Mouse (Mus musculus): ENCODE results near the gene Ak1. TPM values are rescaled to one million over a fixed set of nuclear protein-coding genes. Genes with fewer than 3 reads are reported as not detected.
A peak's percentile ranks its signal among the peaks of the same experiment; 100 is the strongest.

Ak1 gene
- polyA plus RNA-seq (2014; fragmentation: Nextera tagmentation; extraction: Ambion mirVana) = 22.1 and 25.5 TPM in 2 replicates

DNA sequence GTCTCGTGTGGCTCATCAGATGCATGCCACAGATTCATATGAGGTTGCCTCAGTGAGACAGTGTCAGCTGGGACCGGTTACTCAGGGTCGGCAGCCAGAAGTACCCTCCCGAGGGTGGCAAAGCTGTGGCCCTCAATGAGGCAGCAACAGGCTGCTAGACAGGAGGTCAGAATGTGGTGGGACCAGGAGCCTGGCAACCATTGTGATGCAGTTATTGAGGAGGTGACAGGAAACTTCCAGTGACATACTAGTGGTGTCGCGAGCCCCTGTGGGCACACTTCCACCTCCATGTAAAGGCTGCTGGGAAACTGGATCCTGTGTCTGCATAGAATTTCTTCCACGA, at the start of gene Ak1:
Ak1 (plus strand) TSS at position 242 of the 343 bp plus-strand sequence.
- Histone ChIP-seq H3K4me2 (replicated peaks; ENCODE audit: low read depth, low read length) (no peak within 1 kb of the TSS; the same call in 1 of the 2 replicates), H3K4me1 (ENCODE audit: control insufficient read depth, insufficient read depth, low read length) (peaks cover 55% of the 10 kb centered on the region), H3K27me3 (ENCODE audit: control insufficient read depth, insufficient read depth, low read length) (no peaks in the 10 kb centered on the region), H3K4me3 (ENCODE audit: low read length) (no peak within 1 kb of the TSS), H3K9ac (ENCODE audit: low read depth, low read length) (no peak within 1 kb of the TSS; the same call in 1 of the 2 replicates), H3K36me3 (ENCODE audit: control insufficient read depth, insufficient read depth, low read length) (peaks cover 6% of the 10 kb centered on the region; the same call in 1 of the 2 replicates), H3K27ac (ENCODE audit: low read depth, low read length) (peak within 1 kb of the TSS; percentile 94), H3K9me3 (ENCODE audit: control insufficient read depth, low read length) (peaks cover 3% of the 10 kb centered on the region; the same call in 1 of the 2 replicates)
- no peak for ATAC-seq (ENCODE audit: low FRiP score, low TSS enrichment)
- WGBS = 7% methylated on average over 7 of the region's 7 CpGs

DNA sequence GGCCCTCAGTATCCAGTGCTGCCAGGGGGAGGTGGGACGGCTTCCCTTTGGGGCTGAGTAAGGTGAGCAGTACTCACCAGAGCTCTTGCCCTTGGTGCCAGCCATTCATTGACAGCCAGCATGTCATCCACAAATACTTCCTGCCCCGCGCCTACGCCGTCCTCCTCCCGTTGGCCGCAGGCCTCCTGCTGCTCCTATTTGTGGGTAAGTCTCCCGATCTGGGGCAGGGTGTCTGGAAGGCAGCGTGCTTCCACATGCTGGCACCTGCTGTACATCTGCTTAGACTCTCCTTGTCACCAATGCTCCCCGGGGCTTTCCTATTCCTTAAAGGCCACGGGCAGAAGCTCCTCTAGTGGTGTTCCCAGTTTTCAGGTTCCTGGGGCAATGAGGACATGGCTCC, 49.4 kb upstream of the Ak1 start:
- H3K4me3 ChIP-seq (ENCODE audit: low read length) = no peak overlapping the region
- H3K4me2 ChIP-seq (replicated peaks; ENCODE audit: low read depth, low read length) = no peak overlapping the region
- H3K9me3 ChIP-seq (ENCODE audit: control insufficient read depth, low read length) = no peaks in the 10 kb centered on the region
- H3K27ac ChIP-seq (ENCODE audit: low read depth, low read length) = no peak overlapping the region
- ATAC-seq (ENCODE audit: low FRiP score, low TSS enrichment) = no peak
- 92% methylated on average over 11 of the region's 11 CpGs for WGBS
- peaks cover 11% of the 10 kb centered on the region for H3K36me3 ChIP-seq (ENCODE audit: control insufficient read depth, insufficient read depth, low read length)
- no peak overlapping the region for H3K9ac ChIP-seq (ENCODE audit: low read depth, low read length)
- no peaks in the 10 kb centered on the region; the same call in 1 of the 2 replicates for H3K27me3 ChIP-seq (ENCODE audit: control insufficient read depth, insufficient read depth, low read length)
- peaks cover 11% of the 10 kb centered on the region for H3K4me1 ChIP-seq (ENCODE audit: control insufficient read depth, insufficient read depth, low read length)

DNA sequence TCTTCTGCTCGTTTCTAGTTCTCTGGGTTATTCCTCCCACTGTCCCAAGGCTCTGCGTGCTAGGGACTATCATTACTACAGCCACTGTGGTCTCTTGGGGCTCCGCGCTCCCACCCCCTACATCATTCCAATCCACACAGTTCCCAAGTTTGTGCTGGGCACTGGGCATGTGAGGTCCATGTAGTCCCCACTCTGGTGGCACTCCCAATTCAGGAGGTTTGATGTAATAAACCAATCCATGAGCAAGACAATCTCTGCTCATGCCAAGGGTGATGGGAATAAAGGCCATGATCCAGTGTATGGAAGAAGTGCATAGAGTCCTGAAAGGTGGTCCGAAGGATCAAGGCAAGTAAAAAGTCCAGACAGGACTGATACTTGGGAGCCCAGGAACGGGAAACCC, 47.1 kb upstream of the Ak1 start, which contains the start of gene Pip5kl1:
Pip5kl1 (plus strand) TSS at position 301 of the 400 bp plus-strand sequence.
- no peak for ATAC-seq (ENCODE audit: low FRiP score, low TSS enrichment)
- Histone ChIP-seq H3K4me1 (ENCODE audit: control insufficient read depth, insufficient read depth, low read length) (peaks cover 11% of the 10 kb centered on the region), H3K27ac (ENCODE audit: low read depth, low read length) (no peak within 1 kb of the TSS), H3K4me3 (ENCODE audit: low read length) (peak within 1 kb of the TSS; percentile 37), H3K4me2 (replicated peaks; ENCODE audit: low read depth, low read length) (peak within 1 kb of the TSS; percentile 79), H3K9ac (ENCODE audit: low read depth, low read length) (peak within 1 kb of the TSS; percentile 38), H3K36me3 (ENCODE audit: control insufficient read depth, insufficient read depth, low read length) (no peaks in the 10 kb centered on the region), H3K27me3 (ENCODE audit: control insufficient read depth, insufficient read depth, low read length) (peaks cover 4% of the 10 kb centered on the region; the same call in 1 of the 2 replicates), H3K9me3 (ENCODE audit: control insufficient read depth, low read length) (no peaks in the 10 kb centered on the region)
- WGBS = 83% methylated on average over 6 of the region's 6 CpGs

DNA sequence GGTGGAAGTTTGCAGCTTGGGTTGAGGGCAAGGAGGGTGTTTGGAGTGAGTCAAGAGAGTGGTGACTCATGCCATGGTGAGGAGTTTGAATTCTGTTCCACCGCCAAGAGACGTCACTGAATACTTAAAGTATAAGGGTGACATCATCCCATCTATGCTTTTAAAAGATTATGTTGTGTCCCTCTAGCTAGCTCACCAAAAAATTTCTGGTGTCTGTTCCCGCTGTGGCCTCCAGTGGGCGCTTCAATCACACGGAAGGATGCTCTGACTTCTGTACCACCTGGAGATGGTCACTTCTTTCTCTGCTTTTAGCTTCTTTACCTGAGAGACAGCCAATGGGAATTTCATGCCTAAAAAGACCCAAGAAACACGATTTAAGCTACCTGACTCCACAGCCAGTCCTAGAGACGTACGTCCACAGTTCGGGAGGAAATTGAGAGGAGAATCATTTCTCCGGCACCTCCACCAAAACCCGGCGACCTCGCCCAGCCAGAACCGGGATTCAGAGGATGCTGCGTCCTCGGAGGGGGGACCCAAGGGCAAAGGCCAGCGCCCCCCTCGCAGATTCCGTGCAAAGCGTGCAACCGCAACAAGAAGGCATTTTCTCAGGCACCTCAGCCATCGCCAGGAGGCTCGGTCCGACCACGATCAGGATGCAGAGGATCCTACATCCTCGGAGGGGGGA, 46.5 kb upstream of the Ak1 start:
- Histone ChIP-seq H3K4me1 (ENCODE audit: control insufficient read depth, insufficient read depth, low read length) (peaks cover 11% of the 10 kb centered on the region), H3K9me3 (ENCODE audit: control insufficient read depth, low read length) (no peaks in the 10 kb centered on the region), H3K36me3 (ENCODE audit: control insufficient read depth, insufficient read depth, low read length) (no peaks in the 10 kb centered on the region), H3K4me3 (ENCODE audit: low read length) (peak overlapping the region; percentile 37), H3K4me2 (replicated peaks; ENCODE audit: low read depth, low read length) (peak overlapping the region; percentile 79), H3K9ac (ENCODE audit: low read depth, low read length) (peak overlapping the region; percentile 38), H3K27me3 (ENCODE audit: control insufficient read depth, insufficient read depth, low read length) (peaks cover 4% of the 10 kb centered on the region; the same call in 1 of the 2 replicates), H3K27ac (ENCODE audit: low read depth, low read length) (no peak overlapping the region)
- no peak for ATAC-seq (ENCODE audit: low FRiP score, low TSS enrichment)
- 2% methylated on average over 26 of the region's 26 CpGs for WGBS

DNA sequence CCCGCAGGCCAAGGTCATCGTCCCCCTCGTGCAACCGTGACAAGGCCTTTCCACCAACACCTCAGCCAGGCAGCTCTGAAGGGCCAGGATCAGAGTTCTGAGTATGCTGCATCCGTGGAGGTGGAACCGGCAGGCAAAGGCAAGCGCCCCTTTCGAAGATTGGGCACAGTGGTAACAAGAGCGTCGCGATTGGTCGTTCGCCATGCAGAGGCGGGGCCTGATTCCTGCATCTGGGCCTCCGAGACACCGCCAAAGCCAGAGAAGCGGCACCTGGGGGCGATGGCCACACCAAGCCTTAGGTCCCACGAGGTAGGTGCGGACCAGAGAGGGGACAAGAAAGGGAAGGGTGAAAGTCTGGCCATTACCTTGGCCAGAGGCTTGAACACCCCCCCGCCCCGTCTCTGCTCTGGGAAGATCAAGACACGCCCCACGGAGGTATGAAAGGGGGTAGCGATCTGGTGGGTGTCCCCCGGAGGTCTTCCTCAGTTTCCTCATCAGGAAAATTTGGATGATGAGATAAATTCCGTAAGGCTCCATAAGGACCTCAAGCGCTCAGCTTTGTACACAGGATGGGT, 45.9 kb upstream of the Ak1 start, which contains the start of gene 9430097D07Rik:
9430097D07Rik (minus strand) TSS at position 99 of the 575 bp plus-strand sequence.
- Histone ChIP-seq H3K27me3 (ENCODE audit: control insufficient read depth, insufficient read depth, low read length) (peaks cover 4% of the 10 kb centered on the region; the same call in 1 of the 2 replicates), H3K27ac (ENCODE audit: low read depth, low read length) (no peak within 1 kb of the TSS), H3K4me2 (replicated peaks; ENCODE audit: low read depth, low read length) (peak within 1 kb of the TSS; percentile 79), H3K9me3 (ENCODE audit: control insufficient read depth, low read length) (no peaks in the 10 kb centered on the region), H3K9ac (ENCODE audit: low read depth, low read length) (peak within 1 kb of the TSS; percentile 38), H3K4me3 (ENCODE audit: low read length) (peak within 1 kb of the TSS; percentile 37), H3K4me1 (ENCODE audit: control insufficient read depth, insufficient read depth, low read length) (peaks cover 11% of the 10 kb centered on the region), H3K36me3 (ENCODE audit: control insufficient read depth, insufficient read depth, low read length) (no peaks in the 10 kb centered on the region)
- peak; percentile 55 for ATAC-seq (ENCODE audit: low FRiP score, low TSS enrichment)
- 5% methylated on average over 28 of the region's 28 CpGs for WGBS

DNA sequence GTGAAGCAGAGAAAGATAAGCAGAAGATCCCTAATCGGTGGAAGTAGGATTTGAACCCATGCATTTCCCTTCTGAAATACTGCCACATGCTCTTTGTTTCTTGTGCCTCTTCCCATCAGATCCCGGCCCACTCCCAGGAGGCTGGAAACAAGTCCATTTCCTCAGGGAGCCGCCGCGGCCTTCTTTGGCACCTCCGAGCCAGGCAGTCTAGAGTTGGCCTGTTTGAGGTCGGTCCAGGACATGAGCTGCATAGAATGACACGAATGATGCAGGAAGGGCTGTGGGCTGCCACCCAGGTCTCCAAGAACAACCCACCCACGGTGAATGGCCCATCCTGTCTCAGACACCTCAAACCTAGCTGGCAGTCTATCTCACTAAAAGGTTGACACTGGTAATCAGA, 45.0 kb upstream of the Ak1 start:
- no peaks in the 10 kb centered on the region for H3K9me3 ChIP-seq (ENCODE audit: control insufficient read depth, low read length)
- H3K4me1 ChIP-seq (ENCODE audit: control insufficient read depth, insufficient read depth, low read length) = peaks cover 7% of the 10 kb centered on the region
- H3K27me3 ChIP-seq (ENCODE audit: control insufficient read depth, insufficient read depth, low read length) = peaks cover 4% of the 10 kb centered on the region; the same call in 1 of the 2 replicates
- no peak overlapping the region for H3K4me3 ChIP-seq (ENCODE audit: low read length)
- 89% methylated on average over 9 of the region's 9 CpGs for WGBS
- no peak for ATAC-seq (ENCODE audit: low FRiP score, low TSS enrichment)
- no peak overlapping the region for H3K9ac ChIP-seq (ENCODE audit: low read depth, low read length)
- H3K4me2 ChIP-seq (replicated peaks; ENCODE audit: low read depth, low read length) = no peak overlapping the region
- H3K36me3 ChIP-seq (ENCODE audit: control insufficient read depth, insufficient read depth, low read length) = no peaks in the 10 kb centered on the region
- no peak overlapping the region for H3K27ac ChIP-seq (ENCODE audit: low read depth, low read length)

DNA sequence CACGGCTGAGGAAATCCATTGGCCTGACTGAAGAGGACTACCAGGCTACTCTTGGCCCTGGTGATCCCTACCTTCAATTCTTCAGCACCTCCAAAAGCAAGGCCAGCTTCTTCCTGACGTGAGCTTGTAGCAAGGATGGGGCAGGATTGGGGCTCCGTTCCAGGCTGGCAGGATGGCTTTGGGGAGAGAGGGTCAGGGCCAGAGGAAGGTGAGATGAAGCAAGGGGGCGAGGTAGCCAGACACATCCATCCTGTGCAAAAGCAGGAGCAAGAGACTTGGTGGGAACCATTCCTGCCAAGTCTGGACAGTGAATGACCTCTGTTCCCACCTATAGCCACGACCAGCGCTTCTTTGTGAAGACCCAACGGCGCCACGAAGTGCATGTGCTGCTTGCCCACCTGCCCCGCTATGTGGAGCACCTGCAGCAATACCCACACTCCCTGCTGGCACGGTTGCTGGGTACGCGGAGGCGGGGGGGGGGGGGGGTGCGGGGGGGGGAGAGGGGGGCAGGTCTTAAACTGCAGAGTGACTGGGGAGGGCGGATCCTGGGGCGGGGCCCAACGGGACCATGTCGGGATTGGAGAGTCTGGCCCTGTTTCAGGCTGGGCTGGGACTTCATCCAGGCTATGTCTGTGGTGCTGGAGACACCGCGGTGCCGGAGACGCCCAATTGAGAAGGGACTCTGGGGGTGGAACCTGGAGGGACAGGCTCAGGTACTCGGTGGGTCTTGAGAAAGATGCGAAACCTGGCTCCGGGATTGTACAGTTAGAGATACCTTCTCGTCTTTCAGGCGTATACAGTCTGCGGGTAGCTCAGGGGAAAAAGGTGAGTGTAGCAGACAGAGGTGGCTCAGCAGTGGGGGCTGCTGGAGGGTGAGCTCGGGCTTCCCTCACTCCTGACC, 43.2 kb upstream of the Ak1 start:
- H3K27me3 ChIP-seq (ENCODE audit: control insufficient read depth, insufficient read depth, low read length) = peaks cover 7% of the 10 kb centered on the region; the same call in 1 of the 2 replicates
- no peak overlapping the region for H3K9ac ChIP-seq (ENCODE audit: low read depth, low read length)
- H3K36me3 ChIP-seq (ENCODE audit: control insufficient read depth, insufficient read depth, low read length) = no peaks in the 10 kb centered on the region
- no peak overlapping the region for H3K4me2 ChIP-seq (replicated peaks; ENCODE audit: low read depth, low read length)
- no peak for ATAC-seq (ENCODE audit: low FRiP score, low TSS enrichment)
- peaks cover 5% of the 10 kb centered on the region; the same call in 1 of the 2 replicates for H3K4me1 ChIP-seq (ENCODE audit: control insufficient read depth, insufficient read depth, low read length)
- H3K27ac ChIP-seq (ENCODE audit: low read depth, low read length) = no peak overlapping the region
- no peaks in the 10 kb centered on the region for H3K9me3 ChIP-seq (ENCODE audit: control insufficient read depth, low read length)
- H3K4me3 ChIP-seq (ENCODE audit: low read length) = no peak overlapping the region
- 38% methylated on average over 26 of the region's 30 CpGs for WGBS

DNA sequence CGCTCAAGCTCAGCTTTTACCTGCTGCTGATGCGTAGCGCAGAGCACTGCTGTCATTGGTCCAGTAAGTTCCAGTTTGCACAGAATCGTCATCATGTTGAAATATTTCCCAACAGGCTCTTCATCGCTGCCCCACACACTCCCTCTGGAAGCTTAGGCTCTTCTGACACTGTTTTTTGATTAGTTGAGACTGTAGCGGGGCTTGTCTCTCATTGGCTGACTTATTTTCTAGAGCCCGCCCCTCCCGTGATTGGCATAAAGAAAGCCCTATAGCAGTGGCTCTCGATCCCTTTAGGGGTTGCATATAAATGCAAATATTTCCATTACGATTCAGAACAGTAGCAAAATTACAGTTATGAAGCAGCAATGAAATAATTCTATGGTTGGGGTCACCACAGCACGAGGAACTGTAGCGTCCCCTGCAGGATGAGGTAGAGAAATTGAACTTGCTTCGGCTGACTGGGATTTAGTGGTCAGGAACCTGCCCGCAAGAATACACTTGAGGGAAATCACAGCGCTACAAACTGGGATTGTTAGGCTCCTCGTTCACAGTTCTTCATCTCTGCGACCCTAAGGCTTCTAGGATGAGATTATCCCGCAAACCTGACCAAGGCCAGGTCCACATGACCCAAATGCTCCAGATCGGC, 40.0 kb upstream of the Ak1 start:
- no peaks in the 10 kb centered on the region for H3K4me1 ChIP-seq (ENCODE audit: control insufficient read depth, insufficient read depth, low read length)
- no peak overlapping the region for H3K27ac ChIP-seq (ENCODE audit: low read depth, low read length)
- no peak; the same call in 1 of the 2 replicates for ATAC-seq (ENCODE audit: low FRiP score, low TSS enrichment)
- H3K9ac ChIP-seq (ENCODE audit: low read depth, low read length) = no peak overlapping the region
- H3K9me3 ChIP-seq (ENCODE audit: control insufficient read depth, low read length) = no peaks in the 10 kb centered on the region
- H3K4me3 ChIP-seq (ENCODE audit: low read length) = peak overlapping the region; percentile 26
- H3K36me3 ChIP-seq (ENCODE audit: control insufficient read depth, insufficient read depth, low read length) = no peaks in the 10 kb centered on the region
- peaks cover 7% of the 10 kb centered on the region; the same call in 1 of the 2 replicates for H3K27me3 ChIP-seq (ENCODE audit: control insufficient read depth, insufficient read depth, low read length)
- 35% methylated on average over 19 of the region's 19 CpGs for WGBS
- H3K4me2 ChIP-seq (replicated peaks; ENCODE audit: low read depth, low read length) = no peak overlapping the region; the same call in none of the 2 replicates
